Mouse (Mus musculus): Measurements from ENCODE around the gene Vamp2. TPM values are rescaled to one million over a fixed set of nuclear protein-coding genes. Genes with fewer than 3 reads are reported as not detected.

The Vamp2 gene
- total RNA-seq, 2 experiments from 2014 or later, result 68.8 to 72.6 TPM

DNA sequence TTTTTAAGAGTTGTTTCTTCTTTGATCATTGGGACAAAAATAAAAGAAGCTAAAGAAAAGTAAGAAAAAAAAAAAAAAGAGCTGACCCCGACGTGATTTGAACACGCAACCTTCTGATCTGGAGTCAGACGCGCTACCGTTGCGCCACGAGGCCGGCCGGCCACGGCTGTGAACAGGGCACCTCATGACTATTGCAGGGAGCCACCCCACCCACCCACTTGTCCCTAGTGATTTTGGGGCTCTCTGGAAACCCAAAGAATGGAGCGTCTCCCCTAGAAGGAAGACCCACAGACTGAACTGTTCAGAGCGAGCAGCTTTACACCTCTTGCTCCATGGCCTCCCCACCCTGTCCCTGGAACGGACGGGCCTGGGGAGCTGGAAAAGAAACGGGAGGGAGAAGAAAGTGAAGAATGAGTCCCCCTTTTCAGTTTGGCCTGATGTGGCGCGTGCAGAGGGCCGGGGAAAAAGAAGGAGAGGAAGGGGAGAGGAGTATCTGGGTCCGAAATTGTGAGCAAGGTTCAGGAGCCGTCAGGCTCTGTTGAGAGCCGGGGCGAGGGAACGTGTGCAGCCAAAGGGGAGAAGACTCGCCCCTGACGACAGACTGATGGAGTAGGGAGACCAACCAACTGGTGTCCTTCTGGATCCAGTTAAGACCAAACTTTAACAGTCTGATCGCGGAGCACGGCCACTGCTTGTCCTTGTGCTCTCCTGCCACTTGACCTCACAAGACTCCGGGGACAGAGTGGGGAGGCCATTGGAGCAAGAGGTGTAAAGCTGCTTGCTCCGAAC lies 24.7 kb upstream of the Vamp2 start:
- DNase-seq, result peak; percentile 86 to 91
- intact Hi-C loops (cut with DNase I), result loop anchor here (1.0 kb wide), 1 partner anchor 60 kb away; no protein-coding TSS in a partner anchor

DNA sequence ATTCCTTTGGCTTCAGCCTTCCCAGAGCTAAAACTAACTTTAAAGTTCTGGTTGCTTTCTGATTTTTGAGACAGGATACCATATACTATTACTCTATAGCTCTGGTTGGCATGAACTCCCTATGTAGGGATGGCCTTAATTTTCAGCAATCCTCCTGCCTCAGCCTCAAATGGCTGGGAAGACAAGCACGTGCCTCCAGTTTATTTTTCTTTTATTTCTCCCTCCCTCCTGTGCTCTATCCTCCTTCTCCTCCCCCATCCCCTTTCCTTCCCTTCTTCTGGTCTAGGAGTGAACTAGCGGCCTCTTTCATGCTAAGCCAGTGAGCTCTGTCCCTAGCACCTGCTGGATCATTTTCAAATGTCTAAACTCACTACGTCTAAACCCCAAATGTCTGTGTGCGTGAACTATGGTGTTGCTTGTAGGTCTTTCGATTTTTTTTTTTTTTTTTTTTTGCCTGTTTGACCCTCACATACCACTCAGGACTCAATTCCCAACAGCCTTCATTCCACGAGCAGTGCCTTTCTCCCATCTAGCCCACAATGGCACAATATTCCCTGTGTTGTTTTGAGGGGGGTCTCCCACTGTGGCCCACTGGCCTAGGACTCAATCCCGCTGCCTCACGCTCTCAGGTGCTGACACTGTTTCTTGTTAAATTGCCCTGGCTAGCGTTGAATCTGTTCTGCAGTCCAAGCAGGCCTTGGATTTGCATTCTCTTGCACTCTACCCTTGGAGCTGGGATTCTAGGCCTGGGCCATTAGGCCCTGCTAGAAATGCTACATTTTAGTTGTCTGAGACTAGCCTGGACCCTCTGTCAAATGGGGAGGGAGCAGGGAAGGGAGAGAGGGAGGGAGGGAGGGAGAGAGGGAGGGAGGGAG lies 23.8 kb upstream of the Vamp2 start:
- intact Hi-C loops (cut with DNase I), result loop anchor here (5.0 kb wide), 1 partner anchor 183 kb away; no protein-coding TSS in a partner anchor
- no peak for DNase-seq

DNA sequence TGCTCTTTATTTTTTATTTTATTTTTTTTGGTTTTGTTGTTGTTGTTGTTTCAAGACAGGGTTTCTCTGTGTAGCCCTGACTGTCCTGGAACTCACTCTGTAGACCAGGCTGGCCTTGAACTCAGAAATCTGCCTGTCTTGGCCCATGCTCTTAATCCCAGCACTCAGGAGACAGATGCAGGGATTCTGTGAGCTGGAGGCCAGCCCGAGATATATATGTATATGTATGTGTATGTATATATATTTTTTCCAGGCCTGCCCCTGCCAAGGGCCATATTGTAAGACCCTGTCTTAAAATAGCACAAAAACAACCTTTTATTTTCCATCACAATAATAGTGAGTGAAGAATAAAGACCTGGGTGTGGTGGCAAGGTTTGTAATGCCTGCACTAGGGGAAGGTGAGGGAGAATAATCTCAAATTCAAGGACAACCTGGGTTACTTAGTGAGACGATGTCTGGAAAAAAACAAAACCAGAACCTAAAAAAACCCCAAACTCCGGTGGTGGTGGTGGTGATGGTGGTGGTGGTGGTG lies 22.8 kb upstream of the Vamp2 start:
- DNase-seq, result no peak
- intact Hi-C loops (cut with DNase I), result loop anchor here (5.0 kb wide), 1 partner anchor 182 kb away; no protein-coding TSS in a partner anchor

DNA sequence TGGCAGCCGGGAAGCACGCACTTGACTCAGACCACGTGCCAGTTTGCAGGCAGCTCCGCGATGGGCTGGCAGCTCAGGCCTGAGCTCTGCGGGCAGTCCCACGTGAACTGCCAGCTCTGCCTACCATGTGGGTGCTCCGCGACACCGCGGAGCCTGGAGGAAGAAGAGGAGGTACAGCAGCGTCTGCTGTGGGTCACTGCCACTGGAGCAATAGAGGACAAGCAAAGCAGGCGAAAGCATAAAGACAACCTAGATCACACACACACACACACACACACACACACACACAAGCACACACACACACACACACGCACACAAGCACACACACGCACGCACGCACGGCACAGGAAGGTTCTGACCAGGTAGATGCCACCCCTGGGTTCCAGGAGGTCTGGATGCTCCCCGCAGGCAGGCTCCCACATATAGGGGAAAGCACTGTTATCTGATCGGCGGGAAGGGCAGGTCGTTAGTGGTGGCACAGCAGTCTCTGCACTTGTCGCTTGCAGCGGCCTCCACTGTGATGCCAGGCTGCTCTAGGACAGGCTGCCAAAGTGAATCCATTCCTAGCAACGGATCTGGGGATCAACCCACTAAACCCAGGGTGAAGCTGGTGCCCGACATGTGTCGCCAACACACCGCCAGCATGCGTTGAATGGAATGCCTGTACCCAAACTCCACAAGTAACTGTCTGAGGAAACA lies 22.0 kb upstream of the Vamp2 start:
- peak; percentile 24 to 25 for DNase-seq

DNA sequence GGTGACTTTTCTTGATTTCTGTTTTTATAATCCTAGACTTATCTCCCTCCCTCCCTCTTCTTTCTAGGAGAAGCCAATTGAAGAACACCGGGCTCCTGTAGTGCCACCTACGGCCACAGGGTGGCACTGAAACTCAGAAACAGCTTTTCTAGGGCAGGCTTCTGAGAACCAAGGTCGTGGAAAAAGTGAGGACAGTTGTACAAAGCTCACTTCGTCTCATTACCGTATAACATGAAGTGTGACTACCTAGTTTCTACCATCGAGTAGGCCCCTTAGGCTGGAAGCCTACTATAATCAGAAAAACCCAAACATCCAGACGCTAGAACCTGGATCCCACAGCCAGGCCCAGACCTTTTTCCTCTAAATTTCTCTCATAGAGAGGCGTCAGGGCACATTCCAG lies 21.3 kb upstream of the Vamp2 start:
- peak; percentile 91 to 93 for DNase-seq
- intact Hi-C loops (cut with DNase I), result loop anchor here (2.0 to 5.0 kb wide), 2 partner anchors 84 to 180 kb away; no protein-coding TSS in a partner anchor

More for the DNA sequence above, 22.0 kb upstream of the Vamp2 start:
- intact Hi-C loops (cut with DNase I), result loop anchor here (2.0 to 5.0 kb wide), 2 partner anchors 84 to 181 kb away; no protein-coding TSS in a partner anchor

DNA sequence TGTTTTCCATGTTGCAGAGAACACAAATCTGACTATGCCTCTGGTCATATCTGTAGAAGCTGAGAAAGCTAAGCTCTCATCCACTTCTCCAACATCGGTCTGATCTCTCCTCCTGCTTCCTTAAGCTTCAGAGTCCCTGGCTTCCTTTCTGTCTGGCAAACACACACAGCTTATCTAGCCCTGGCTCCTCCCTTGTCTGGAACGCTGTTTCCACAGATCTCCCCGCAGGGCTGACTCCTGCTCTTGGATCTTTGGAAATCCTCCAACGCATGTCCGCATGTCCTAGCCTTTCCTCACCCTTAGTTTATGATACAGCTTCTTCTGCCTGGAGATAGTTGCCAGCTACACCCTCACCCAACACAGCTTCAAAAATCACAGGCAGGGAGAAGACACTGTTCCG lies 20.7 kb upstream of the Vamp2 start:
- peak in 1 of 2 experiments; percentile 51 for DNase-seq

DNA sequence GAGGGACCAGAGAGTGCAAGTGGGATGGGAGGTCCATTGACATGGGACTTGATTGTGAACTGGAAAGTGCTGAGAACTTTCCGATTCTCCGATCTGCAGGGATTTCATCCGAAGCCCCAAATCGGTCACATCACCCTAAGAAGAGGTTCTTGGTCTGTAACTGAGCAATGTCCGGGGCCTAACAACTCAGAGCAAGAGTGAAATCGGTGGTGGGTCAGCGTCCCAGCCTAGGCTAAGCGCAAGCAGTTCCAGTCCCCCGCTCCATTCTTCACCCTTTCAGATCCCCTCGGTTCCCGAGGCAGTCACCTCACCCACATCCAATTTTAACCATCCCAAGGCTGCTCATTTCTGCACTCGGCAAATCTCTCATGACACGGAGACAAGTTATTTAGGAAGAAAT lies 18.2 kb upstream of the Vamp2 start:
- intact Hi-C loops (cut with DNase I), result loop anchor here (2.0 kb wide), 1 partner anchor 19 kb away; the partner anchor contains the start of gene Vamp2
- DNase-seq, result peak in 1 of 2 experiments; percentile 42

More for the DNA sequence above, 20.7 kb upstream of the Vamp2 start:
- intact Hi-C loops (cut with DNase I), result loop anchor here (2.0 to 5.0 kb wide), 2 partner anchors 83 to 180 kb away; no protein-coding TSS in a partner anchor

DNA sequence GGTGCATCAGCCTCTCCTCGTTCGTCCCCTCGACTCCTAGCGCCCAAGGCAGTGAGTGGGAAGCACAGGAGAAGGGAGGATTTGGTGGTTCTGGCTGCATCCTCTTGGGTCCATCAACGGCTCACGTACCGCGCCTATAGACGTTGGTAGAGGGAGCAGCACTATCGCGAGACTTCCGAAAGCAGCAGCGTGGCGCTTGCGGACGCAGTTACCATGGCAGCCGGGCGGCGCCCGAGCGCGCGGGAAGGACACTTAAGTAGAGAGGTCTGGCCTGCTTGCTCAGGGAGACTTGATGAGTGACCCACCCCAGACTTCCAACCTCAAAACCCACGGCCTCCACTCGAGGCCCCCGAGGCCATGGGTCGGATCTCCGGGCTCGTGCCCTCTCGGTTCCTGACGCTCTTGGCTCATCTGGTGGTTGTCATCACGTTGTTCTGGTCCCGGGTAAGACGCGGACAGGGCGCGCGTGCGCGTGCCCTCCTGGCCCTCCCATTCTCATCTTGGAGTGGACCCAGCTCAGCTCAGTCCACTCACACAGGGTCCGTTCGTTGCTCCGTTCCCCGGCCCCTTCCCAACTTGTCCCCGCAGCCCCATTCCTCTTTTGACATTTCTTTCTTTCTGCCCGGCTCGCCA lies 17.6 kb upstream of the Vamp2 start, which contains the start of gene Tmem107:
Tmem107 (plus strand) TSS at position 217 of the 633 bp plus-strand sequence.
- peak; percentile 93 to 94 for DNase-seq
- intact Hi-C loops (cut with DNase I), result loop anchor here (1.0 to 2.0 kb wide), 2 partner anchors 9 to 18 kb away; partner anchors contain the start of gene Vamp2

DNA sequence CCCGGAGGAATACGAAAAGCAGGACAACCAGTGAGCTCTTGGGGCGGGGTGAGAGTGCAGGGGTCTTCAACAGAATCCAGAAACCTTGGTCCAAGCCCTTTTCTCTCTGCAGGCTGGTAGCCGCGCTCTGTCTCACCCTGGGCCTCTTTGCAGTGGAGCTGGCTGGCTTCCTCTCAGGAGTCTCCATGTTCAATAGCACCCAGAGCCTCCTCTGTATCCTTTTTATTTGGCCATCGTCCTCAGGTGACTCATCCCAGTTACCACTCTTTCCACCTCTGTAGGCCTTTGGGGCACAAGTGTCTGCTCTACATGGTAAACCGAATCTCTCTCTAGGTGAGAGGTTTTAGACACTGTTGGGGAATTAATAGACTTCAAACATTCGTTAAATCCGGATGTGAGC lies 17.0 kb upstream of the Vamp2 start:
- DNase-seq, result no peak
- intact Hi-C loops (cut with DNase I), result loop anchor here (1.0 to 2.0 kb wide), 2 partner anchors 8 to 18 kb away; partner anchors contain the start of gene Vamp2

DNA sequence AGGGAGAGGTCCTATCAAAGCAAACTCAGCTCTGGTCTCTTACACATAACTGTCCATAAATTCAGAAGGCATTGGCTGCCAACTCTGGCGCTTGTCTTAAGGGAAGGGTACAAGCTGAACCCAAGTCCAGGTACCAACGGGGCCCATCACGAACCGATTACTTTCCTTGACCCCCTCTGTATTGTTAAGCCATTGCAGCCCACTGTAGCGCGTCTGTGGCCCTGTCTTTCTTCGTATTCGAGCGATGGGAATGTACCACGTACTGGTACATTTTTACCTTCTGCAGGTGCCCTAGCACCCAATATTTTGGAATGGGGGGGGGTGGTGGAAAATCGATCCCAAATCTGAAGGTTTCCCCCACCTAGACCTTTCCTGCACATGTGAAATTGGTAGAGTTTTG lies 16.1 kb upstream of the Vamp2 start:
- no peak for DNase-seq
- intact Hi-C loops (cut with DNase I), result no loop called here

DNA sequence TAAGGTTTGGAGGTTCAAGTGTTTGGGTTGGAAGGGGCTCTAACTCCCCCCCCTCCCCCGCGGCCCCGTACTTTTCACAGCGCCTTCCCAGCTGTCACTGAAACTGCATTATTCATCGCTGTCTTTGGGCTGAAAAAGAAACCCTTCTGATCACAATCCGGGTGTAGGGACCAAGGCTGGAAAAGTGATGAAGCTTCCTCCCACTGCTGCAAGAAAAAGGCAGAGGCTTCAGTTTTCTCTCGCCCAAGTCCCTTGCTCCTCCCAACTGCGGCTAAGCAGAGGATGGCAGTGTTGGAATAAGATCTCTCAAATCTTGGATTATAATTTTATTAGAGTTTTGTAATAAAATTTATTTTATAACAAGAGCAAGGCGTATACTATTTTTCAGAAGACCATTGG lies 15.6 kb upstream of the Vamp2 start:
- intact Hi-C loops (cut with DNase I), result no loop called here

DNA sequence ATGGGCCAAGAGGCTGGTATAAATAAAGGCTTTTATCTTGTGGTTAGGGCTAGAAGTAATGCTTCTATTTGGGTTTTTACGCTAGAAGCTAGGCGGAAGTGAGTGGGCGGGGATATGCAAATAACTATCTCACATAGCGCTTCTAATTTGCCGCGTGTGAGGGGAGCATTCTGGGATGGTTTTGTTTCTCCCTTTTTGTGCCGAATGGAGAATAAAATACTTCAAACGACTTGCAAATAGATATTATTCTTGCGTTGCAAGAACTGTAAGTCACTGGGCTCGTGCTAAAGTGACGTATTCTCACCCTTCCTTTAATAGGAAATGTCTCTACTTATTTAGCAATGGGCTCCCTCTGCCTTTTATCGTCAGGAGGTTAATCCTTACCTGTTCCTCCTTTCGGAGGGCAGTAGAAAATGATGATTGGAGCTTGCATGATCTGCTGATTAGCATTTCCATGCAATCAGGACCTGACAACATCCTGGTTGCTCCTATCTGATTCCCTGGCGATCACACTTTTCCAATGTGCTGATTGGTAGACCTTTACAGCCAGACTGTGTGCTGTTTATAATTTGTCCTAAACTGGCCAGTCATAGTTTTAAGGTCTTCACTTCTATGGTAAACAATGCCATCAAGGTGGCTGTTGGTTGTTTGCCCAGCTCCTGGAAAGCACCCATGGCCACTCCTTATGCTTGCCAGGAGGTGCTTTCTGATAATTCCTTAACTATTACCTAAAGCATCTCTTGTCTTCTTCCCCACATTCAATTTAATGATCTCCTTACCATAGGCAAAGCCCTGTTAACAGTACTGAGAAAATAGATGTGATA lies 15.0 kb upstream of the Vamp2 start:
- DNase-seq, result peak; percentile 76 to 84
- intact Hi-C loops (cut with DNase I), result no loop called here

More for the DNA sequence above, 15.6 kb upstream of the Vamp2 start:
- no peak for DNase-seq

DNA sequence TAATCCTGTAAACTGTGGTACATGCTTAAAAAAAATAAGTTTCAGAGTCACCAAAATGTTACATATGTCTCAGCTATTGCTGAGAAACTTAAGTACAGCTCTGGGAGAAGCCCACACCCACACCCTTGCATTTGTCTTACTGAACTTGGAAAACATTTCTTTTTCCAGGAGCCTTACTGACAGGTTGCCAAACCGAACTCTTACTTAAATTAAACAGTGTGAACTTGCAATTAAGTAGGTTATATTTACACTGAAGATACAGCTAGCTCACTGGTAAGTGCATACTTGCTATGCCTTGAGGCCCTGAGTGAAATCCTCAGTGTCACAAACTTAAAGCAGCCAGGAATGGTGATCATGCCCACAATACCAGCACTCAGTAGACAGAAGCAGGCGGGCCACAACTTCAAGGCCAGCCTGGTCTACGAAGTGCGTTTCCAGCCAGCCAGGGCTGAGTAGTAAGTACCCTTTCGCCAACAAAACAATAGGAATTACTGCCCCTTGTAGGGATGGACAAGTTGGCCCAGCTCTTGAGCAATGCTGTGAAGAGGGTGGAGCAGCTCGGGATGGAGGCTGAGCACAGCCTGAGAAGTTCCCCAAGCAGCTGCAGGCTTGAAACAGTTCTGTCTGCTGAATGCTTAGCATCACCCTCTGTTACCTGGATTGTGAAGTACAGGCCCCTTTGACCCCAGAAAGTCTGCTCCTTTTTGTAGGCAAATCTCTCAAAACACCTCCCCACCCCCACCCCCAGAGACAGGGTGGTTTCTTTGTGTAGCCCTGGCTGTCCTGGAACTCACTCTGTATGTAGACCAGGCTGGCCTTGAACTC lies 14.1 kb upstream of the Vamp2 start:
- intact Hi-C loops (cut with DNase I), result no loop called here
- DNase-seq, result no peak

DNA sequence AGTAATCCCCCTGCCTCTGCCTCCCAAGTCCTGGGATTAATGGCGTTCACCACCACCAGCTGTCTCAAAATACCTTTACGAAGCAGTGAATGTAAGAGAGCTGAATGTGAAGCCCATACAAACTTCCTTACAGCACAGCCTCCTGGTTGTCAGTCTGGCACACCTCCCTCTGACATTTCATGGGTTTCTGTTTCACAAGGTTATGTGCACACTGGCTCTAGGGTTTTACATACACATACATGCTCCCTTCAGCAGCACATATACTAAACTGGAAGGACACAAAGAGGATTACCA lies 13.6 kb upstream of the Vamp2 start:
- intact Hi-C loops (cut with DNase I), result no loop called here
- no peak for DNase-seq

DNA sequence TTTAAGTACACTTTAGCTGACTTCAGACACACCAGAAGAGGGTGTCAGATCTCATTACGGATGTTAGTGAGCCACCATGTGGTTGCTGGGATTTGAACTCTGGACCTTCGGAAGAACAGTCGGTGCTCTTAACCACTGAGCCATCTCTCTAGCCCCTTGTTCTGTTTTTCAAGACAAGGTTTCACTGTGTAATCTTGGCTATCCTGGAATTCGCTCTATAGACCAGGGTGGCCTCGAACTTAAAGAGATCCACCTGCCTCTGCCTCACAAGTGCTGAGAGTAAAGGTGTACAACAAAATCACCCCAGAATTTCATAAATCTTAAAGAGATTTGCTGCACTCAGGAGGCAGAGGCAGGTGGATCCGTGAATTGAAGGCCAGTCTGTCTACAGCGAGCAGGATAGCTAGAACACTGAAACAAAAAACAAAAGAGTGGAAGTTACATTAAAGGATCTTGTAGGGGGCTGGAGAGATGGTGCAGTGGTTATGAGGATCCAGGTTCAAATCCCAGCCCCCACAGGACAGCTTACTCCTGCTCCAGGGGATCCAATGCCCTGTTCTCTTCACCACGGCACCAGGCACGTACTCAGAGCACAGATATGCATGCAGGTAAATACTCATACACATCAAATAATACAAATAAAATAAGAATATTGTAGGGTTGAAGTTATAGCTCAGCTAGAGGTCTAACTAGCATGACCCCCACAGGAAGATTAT lies 12.4 kb upstream of the Vamp2 start:
- DNase-seq, result no peak

DNA sequence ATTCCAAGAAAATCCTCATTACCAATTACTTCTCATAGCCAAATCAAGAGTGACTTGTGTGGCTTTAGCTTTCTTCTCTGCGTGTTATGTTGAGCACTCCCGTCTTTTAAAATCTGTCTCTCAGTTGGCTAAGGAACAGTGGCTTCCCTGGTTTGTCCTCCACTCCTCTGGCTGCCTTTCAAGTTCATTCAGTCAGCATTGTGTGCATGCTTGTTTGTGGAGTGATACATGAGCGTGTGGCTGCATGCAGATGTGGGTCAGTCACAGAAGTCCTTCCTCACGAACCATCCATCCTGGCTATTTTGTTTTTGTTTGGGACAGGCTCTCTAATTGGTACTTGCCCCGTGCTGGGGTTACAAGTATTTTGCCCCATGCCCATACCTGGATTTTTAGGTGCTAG lies 11.7 kb upstream of the Vamp2 start:
- intact Hi-C loops (cut with DNase I), result no loop called here
- DNase-seq, result no peak

More for the DNA sequence above, 12.4 kb upstream of the Vamp2 start:
- intact Hi-C loops (cut with DNase I), result no loop called here

DNA sequence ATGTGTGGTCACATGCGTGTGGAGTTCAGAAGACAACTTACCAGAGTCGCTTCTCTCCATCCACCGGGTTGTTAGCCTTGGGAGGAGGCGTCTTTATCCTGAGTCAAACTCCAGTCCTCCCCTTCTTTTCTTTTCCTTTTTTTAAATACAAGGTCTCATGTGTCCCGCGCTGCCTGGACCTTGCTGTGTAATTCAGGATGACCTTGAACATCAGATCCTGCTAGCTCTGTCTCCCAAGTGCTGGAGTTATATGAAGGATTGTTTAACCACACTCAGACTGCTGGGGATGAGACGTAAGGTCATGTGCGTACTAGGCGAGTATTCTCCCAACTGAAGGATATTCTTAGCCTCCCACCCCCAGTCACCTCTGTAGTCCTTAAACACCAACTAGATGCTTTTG lies 11.0 kb upstream of the Vamp2 start:
- DNase-seq, result no peak
- intact Hi-C loops (cut with DNase I), result no loop called here

Measured in heart, postnatal 14 days (tissue).